Mouse (Mus musculus) cerebellum, adult 11 months (tissue): ENCODE results near the gene A430089I19Rik.
"Not testable (repeated sequence)": the region's sequence is repeated elsewhere in the genome, so short reads cannot be mapped to it uniquely, and the experiment has no call there.

Source experiments
- DNase-seq: peaks from one replicate; pipeline ENCODE4 v3.0.0; 2022

Gene A430089I19Rik

DNA sequence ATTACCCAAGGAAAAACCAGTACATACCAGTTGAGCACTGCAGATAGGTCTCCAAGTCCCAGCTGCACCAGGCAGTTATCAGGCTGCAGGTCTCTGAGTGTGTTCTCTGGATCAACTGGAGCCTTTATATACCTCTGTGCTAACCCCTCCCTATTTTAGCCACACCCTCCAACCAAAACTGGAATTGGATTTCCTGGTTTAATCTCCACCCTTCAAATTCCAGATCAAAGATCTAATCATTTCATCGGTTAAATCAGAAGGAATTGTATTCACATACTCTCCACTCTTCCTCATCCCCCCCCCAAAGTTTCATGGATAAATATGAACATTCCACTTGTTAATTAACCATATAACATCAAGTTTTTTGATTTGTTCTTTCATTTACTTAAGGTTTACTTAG is at the start of gene A430089I19Rik:
Gene A430089I19Rik, minus strand, starts transcription at position 101 of the 400 bp plus-strand sequence.
- not testable (repeated sequence) for DNase-seq

DNA sequence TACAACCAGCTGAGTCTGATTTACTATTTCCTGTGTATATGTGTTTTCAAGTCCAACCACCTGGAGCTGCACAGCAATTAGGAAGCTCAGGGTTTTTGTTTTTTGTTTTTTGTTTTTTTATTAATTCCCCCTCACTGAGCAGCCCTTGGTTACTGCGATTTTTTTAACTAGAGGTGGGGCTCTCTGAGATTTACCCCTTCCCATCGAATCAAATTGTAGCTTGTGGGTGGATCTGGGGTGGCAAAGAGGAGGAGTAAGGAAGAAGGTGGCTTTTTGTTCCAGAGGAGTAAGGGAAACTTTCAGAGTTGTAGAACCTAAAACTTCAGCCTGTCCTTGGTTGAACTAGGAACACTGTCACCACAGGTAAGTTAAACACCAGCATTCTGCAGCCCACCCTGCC is 32.9 kb upstream of the A430089I19Rik start, which contains the start of gene AA792892:
Gene AA792892, plus strand, starts transcription at position 301 of the 400 bp plus-strand sequence.
- not testable (repeated sequence) for DNase-seq

DNA sequence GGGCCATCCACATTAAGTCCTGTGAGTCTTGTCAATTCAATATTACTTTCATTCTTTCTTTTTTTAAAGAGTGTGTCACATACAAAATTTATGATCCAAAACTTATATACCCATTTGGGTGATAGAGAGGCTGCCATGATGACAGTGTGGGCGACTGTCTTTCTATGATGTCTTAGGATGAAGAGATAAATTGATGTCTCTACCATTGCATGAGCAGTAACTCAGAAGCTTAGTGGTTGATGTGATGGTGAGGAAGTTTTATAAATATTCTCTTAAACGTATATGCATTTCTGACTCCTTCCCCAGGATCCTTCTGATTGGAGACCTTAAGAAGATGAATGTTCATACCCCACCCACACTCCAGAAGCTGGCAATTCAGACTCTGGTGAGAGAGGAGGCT is 7.5 kb upstream of the A430089I19Rik start, which contains the start of gene Gm6502:
Gene Gm6502, plus strand, starts transcription at position 301 of the 400 bp plus-strand sequence.
- not testable (repeated sequence) for DNase-seq
